Mouse (Mus musculus) CD4-positive, CD25-positive, alpha-beta regulatory T cell, adult 9 weeks (primary cell): ENCODE results near the gene Tiprl. TPM values are rescaled to one million over a fixed set of nuclear protein-coding genes. Genes with fewer than 3 reads are reported as not detected.

Experiments
- polyA plus RNA-seq: library from polyadenylated mRNA; unstranded; fragments of 100-300 nt; shearing (Covaris generic); gene quantifications from one replicate; pipeline ENCODE4 v1.2.1, GENCODE M21; 2017

Tiprl gene
- polyA plus RNA-seq = 101 TPM

GRCm38 (mm10) chr1:165236321-165237298 is at the start of gene Tiprl:
TSS of gene Tiprl (minus strand) at chr1:165236996.

DNA sequence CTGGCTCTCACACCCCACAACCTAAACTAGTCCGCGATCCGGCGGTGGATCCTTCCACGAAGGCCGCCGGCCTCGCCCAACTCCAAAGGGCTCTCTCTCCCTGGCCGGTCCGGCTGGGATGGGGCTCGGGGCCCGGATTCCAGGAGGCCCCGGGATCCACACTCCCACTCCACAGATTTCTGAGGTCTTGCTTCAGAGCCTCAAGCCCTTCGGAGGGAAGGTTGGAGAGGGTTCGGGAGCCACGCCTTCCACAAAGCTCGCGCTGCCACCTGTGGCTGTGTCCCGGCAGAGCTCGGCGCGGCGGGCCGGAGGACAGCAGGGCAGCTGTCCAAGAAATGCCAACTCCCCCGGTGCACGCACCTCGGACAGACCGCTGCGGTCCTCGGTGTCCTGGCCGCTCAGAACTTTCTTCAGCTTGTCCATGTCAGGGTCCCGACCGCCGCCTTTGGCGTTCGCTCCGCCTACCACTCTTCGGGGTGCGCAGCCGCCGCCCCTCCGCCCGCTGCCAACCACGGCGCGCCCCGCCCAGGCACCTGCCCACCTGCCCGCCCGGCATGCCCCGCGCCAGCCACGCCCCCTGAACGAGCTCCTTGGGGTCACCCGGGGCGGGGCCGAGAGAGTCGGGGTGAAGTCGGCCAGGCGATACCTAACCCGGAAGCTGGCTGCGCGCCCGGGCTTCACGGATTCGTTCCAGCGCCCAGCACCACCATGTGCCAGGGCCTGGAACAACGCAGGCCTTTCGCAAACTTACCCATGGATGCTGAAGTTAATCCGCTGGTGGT is 42.7 kb downstream of the Tiprl start, which contains the start of gene Sft2d2:
TSS of gene Sft2d2 (minus strand) at position 559 of the 782 bp plus-strand sequence.

Other genes with a start within 250 kb of the Tiprl start
- not detected for gene Tbx19, start 76.2 kb downstream of the Tiprl start, polyA plus RNA-seq
- gene Sft2d2, start 42.6 kb downstream of the Tiprl start, polyA plus RNA-seq = 69.6 TPM
- gene Gpr161, start 58.8 kb upstream of the Tiprl start, polyA plus RNA-seq = 0.09 TPM
- gene Dcaf6, start 223.5 kb upstream of the Tiprl start, polyA plus RNA-seq = 8.5 TPM
- gene Mpc2, start 223.6 kb upstream of the Tiprl start, polyA plus RNA-seq = 123 TPM
- not detected for gene Adcy10, start 248.2 kb upstream of the Tiprl start, polyA plus RNA-seq